Mouse (Mus musculus) gastrocnemius, postnatal 4 days (tissue): ENCODE measurements around the gene Stmnd1. TPM values are rescaled to one million over a fixed set of nuclear protein-coding genes. Genes with fewer than 3 reads are reported as not detected.
"Not testable (repeated sequence)": the region's sequence is repeated elsewhere in the genome, so short reads cannot be mapped to it uniquely, and the experiment has no call there.

Experiments used
- DNase-seq, 2 experiments: peaks; one replicate each; pipeline ENCODE4 v3.0.0; 2021 to 2022; ENCODE audit warnings: low spot score in 2 of 2, mixed read lengths in 2 of 2
- total RNA-seq, 2 experiments: library from RNA; stranded (reverse); gene quantifications; 2 replicates each; pipeline ENCODE4 v1.2.3; 2021

The Stmnd1 gene
- total RNA-seq, 2 experiments from 2014 or later: 2.0 to 2.2 TPM

GRCm38 (mm10) chr13:46287801-46288200, 14.3 kb downstream of the Stmnd1 start:
- DNase-seq: no peak

GRCm38 (mm10) chr13:46288372-46288771, 14.9 kb downstream of the Stmnd1 start:
- no peak for DNase-seq

- DNase-seq: no peak
Observed at GRCm38 (mm10) chr13:46290537-46290936, 17.0 kb downstream of the Stmnd1 start.

GRCm38 (mm10) chr13:46294365-46294764, 20.8 kb downstream of the Stmnd1 start:
- DNase-seq: no peak

GRCm38 (mm10) chr13:46297701-46298100, 24.2 kb downstream of the Stmnd1 start:
- DNase-seq: no peak

GRCm38 (mm10) chr13:46310790-46311189, 37.3 kb downstream of the Stmnd1 start:
- DNase-seq: peak in 1 of 2 experiments; percentile 32

GRCm38 (mm10) chr13:46313176-46313575, 39.7 kb downstream of the Stmnd1 start:
- no peak for DNase-seq

GRCm38 (mm10) chr13:46315165-46315564, 41.6 kb downstream of the Stmnd1 start:
- no peak for DNase-seq

- DNase-seq: no peak
Observed at GRCm38 (mm10) chr13:46326351-46326985, 52.9 kb downstream of the Stmnd1 start.

- DNase-seq: no peak
Observed at GRCm38 (mm10) chr13:46335020-46335419, 61.5 kb downstream of the Stmnd1 start.

- not testable (repeated sequence) for DNase-seq
Observed at GRCm38 (mm10) chr13:46336281-46336680, 62.8 kb downstream of the Stmnd1 start.

- DNase-seq: no peak
Observed at GRCm38 (mm10) chr13:46337791-46338190, 64.3 kb downstream of the Stmnd1 start.

GRCm38 (mm10) chr13:46339954-46340353, 66.4 kb downstream of the Stmnd1 start:
- DNase-seq: no peak

- DNase-seq: no peak
Observed at GRCm38 (mm10) chr13:46340583-46340982, 67.1 kb downstream of the Stmnd1 start.

GRCm38 (mm10) chr13:46341419-46341818, 67.9 kb downstream of the Stmnd1 start:
- DNase-seq: no peak

GRCm38 (mm10) chr13:46343226-46343625, 69.7 kb downstream of the Stmnd1 start:
- DNase-seq: no peak

- DNase-seq: no peak
Observed at GRCm38 (mm10) chr13:46346830-46347512, 73.5 kb downstream of the Stmnd1 start.

- no peak for DNase-seq
Observed at GRCm38 (mm10) chr13:46349664-46350063, 76.1 kb downstream of the Stmnd1 start.

Other genes with a start within 250 kb of the Stmnd1 start
- 100 to 1,000 TPM; 182 to 189 TPM for gene Rbm24, start 144.7 kb downstream of the Stmnd1 start, total RNA-seq
- 100 to 1,000 TPM; 189 to 215 TPM for gene Cap2, start 228.1 kb downstream of the Stmnd1 start, total RNA-seq